Mouse (Mus musculus): ENCODE measurements around the gene Snn. TPM values are rescaled to one million over a fixed set of nuclear protein-coding genes. Genes with fewer than 3 reads are reported as not detected.
A peak's percentile ranks its signal among the peaks of the same experiment; 100 is the strongest.

Gene Snn
- polyA plus RNA-seq, 1 experiment from 2014 or later: 95.9 TPM

DNA sequence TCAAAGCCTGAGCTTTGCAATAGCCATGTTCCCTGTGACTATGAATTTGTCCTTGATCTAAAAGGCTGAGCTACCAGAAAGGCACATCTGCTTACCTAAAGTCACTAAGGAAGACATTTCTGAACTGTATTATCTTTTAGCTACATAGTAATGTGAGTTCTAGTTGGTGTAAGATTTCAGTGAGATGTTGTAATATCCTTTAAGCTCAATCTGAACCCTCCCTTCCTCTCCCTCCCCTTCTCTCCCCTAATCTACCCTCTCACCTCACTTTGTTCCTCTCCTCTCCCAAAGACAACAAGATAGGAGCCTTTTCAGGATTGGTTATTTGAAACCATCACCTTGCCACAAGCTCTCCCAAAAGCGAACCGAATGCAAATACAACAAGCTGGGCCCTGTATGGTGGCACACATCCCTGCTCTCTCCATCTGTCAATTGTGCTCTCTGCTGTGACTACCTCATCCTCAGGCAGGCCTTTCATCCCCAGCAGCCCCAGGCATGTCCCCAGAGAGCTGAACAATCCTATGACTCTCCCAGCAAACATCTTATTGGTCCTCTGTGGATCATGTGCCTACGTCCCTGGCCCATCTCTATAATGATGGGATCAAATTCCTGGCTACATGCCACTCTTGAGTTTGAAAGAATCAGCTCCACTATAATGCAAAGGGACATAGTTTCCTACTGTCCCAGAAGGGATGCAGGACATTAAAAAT is 39.2 kb upstream of the Snn start:
- WGBS: 67% methylated on average over 3 of the region's 3 CpGs
- no peak overlapping the region for H3K27ac ChIP-seq (ENCODE audit: low read depth, low read length)
- ATAC-seq (replicated peaks; ENCODE audit: low FRiP score) (no peak), DNase-seq (ENCODE audit: low spot score) (no peak)
- H3K9ac ChIP-seq (ENCODE audit: low read length): no peak overlapping the region
- H3K27me3 ChIP-seq (ENCODE audit: control insufficient read depth, insufficient read depth, low read length): no peaks in the 10 kb centered on the region
- no peaks in the 10 kb centered on the region for H3K4me1 ChIP-seq (replicated peaks; ENCODE audit: control insufficient read depth, insufficient read depth, low read length)
- no peaks in the 10 kb centered on the region for H3K36me3 ChIP-seq (ENCODE audit: control insufficient read depth, insufficient read depth, low read length)
- H3K4me2 ChIP-seq (ENCODE audit: low read depth, low read length, severe bottlenecking): no peak overlapping the region
- no peaks in the 10 kb centered on the region for H3K9me3 ChIP-seq (ENCODE audit: control insufficient read depth, low read length)
- H3K4me3 ChIP-seq (ENCODE audit: low read depth, low read length): no peak overlapping the region

DNA sequence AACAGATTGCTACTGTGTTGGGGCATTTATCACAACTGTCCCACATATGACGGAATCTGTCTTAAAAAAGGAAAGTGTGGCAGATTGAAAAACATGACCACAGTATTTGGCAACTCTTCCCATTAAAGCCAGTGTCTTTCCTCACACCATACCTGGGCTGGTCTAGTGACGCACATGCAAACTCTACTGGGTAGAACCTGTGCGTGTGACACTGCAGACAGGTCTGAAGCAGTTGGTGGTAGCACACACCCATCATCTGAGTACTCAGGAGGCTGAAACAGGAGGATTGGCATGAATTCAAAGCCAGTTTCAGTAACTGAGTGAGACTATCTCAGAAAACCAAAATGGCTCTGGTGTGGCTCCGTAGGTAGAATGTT is 38.6 kb upstream of the Snn start:
- 92% methylated on average over 4 of the region's 4 CpGs for WGBS
- no peaks in the 10 kb centered on the region for H3K27me3 ChIP-seq (ENCODE audit: control insufficient read depth, insufficient read depth, low read length)
- no peak overlapping the region for H3K4me3 ChIP-seq (ENCODE audit: low read depth, low read length)
- H3K9ac ChIP-seq (ENCODE audit: low read length): no peak overlapping the region
- ATAC-seq (replicated peaks; ENCODE audit: low FRiP score) (no peak), DNase-seq (ENCODE audit: low spot score) (no peak)
- H3K4me2 ChIP-seq (ENCODE audit: low read depth, low read length, severe bottlenecking): no peak overlapping the region
- no peaks in the 10 kb centered on the region for H3K4me1 ChIP-seq (replicated peaks; ENCODE audit: control insufficient read depth, insufficient read depth, low read length)
- H3K27ac ChIP-seq (ENCODE audit: low read depth, low read length): no peak overlapping the region
- H3K36me3 ChIP-seq (ENCODE audit: control insufficient read depth, insufficient read depth, low read length): no peaks in the 10 kb centered on the region
- H3K9me3 ChIP-seq (ENCODE audit: control insufficient read depth, low read length): no peaks in the 10 kb centered on the region

DNA sequence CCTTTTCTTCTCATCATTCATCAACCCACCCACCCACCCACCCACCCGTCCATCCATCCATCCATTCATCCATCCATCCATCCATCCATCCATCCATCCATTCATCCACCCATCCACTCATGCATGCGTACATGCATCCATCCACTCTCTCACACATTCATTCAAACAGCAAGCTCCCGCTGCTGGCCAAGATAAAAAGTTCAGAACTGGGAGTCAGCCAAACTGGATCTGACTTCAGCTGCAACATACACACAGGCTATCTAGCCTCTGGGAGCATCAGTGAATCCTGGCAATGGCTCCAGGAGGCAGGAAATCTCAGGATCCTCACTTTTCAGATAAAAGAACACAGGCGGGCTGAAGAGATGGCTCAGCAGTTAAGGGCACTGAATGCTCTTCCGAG is 37.1 kb upstream of the Snn start:
- Histone ChIP-seq H3K4me3 (ENCODE audit: low read depth, low read length) (no peak overlapping the region), H3K36me3 (ENCODE audit: control insufficient read depth, insufficient read depth, low read length) (no peaks in the 10 kb centered on the region), H3K9ac (ENCODE audit: low read length) (no peak overlapping the region), H3K4me2 (ENCODE audit: low read depth, low read length, severe bottlenecking) (no peak overlapping the region), H3K9me3 (ENCODE audit: control insufficient read depth, low read length) (no peaks in the 10 kb centered on the region), H3K4me1 (replicated peaks; ENCODE audit: control insufficient read depth, insufficient read depth, low read length) (no peaks in the 10 kb centered on the region), H3K27me3 (ENCODE audit: control insufficient read depth, insufficient read depth, low read length) (no peaks in the 10 kb centered on the region), H3K27ac (ENCODE audit: low read depth, low read length) (no peak overlapping the region)
- ATAC-seq (replicated peaks; ENCODE audit: low FRiP score) (no peak), DNase-seq (ENCODE audit: low spot score) (no peak)
- WGBS: 87% methylated on average over 5 of the region's 5 CpGs

DNA sequence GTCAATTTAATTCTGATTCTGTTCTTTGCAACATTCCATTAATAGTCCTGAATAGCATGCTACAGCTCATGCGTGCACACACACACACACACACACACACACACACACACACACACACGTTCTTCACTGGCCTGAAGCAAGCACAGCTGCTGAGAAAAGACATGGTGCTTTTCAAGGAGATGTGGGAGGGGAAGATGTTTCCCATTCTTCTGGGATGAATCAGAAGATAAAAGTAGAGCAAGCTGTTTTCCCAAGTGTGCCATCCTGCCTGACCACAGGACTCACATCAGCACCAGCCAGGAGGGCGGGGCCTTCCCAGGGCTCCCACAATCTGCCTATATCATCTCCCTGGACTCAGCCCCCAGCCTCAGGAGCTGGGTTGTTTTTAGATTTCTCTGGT is 35.9 kb upstream of the Snn start:
- Histone ChIP-seq H3K27me3 (ENCODE audit: control insufficient read depth, insufficient read depth, low read length) (no peaks in the 10 kb centered on the region), H3K4me2 (ENCODE audit: low read depth, low read length, severe bottlenecking) (no peak overlapping the region), H3K27ac (ENCODE audit: low read depth, low read length) (no peak overlapping the region), H3K4me3 (ENCODE audit: low read depth, low read length) (no peak overlapping the region), H3K36me3 (ENCODE audit: control insufficient read depth, insufficient read depth, low read length) (no peaks in the 10 kb centered on the region), H3K4me1 (replicated peaks; ENCODE audit: control insufficient read depth, insufficient read depth, low read length) (no peaks in the 10 kb centered on the region), H3K9me3 (ENCODE audit: control insufficient read depth, low read length) (no peaks in the 10 kb centered on the region), H3K9ac (ENCODE audit: low read length) (no peak overlapping the region)
- DNase-seq (ENCODE audit: low spot score): no peak
- 84% methylated on average over 3 of the region's 3 CpGs for WGBS
- no peak for ATAC-seq (replicated peaks; ENCODE audit: low FRiP score)

DNA sequence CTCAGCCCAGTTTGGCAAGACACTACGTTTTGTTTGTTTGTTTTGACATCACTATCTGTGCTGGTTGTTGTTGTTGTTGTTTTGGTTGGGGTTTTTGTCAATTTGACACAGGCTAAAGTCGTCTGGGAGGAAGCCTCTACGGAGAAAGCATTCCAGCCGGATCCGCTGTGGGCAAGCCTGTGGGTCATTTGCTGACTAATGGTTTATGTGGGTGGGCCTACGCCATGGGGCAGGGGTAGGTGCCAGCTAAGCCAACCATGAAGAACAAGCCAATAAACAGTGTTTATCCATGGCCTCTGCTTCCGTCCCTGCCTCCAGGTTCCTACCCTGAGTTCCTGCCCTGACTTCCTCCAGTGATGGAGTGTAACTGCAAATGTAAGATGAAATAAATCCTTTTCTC is 32.5 kb upstream of the Snn start:
- H3K9ac ChIP-seq (ENCODE audit: low read length): no peak overlapping the region
- DNase-seq (ENCODE audit: low spot score) (no peak), ATAC-seq (replicated peaks; ENCODE audit: low FRiP score) (no peak)
- no peak overlapping the region for H3K4me2 ChIP-seq (ENCODE audit: low read depth, low read length, severe bottlenecking)
- no peaks in the 10 kb centered on the region for H3K4me1 ChIP-seq (replicated peaks; ENCODE audit: control insufficient read depth, insufficient read depth, low read length)
- no peak overlapping the region for H3K4me3 ChIP-seq (ENCODE audit: low read depth, low read length)
- 84% methylated on average over 7 of the region's 7 CpGs for WGBS
- H3K36me3 ChIP-seq (ENCODE audit: control insufficient read depth, insufficient read depth, low read length): no peaks in the 10 kb centered on the region
- no peaks in the 10 kb centered on the region for H3K9me3 ChIP-seq (ENCODE audit: control insufficient read depth, low read length)
- no peaks in the 10 kb centered on the region for H3K27me3 ChIP-seq (ENCODE audit: control insufficient read depth, insufficient read depth, low read length)
- no peak overlapping the region for H3K27ac ChIP-seq (ENCODE audit: low read depth, low read length)

DNA sequence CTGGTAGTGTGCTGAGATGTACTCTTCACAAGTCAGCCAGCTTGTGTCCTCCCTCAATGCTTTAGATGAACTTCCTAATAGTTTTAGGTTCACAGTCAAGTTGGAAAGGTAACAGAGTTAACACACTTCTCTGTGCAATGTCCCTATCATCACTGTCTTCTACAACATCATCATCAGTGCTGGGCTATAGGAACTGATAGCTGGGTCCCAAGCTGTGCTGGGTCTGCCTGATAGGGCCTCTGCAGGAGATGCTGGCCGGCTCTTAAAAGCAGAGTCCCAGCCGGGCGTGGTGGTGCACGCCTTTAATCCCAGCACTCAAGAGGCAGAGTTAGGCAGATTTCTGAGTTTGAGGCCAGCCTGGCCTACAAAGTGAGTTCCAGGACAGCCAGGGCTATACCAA is 29.9 kb upstream of the Snn start:
- no peak overlapping the region for H3K4me2 ChIP-seq (ENCODE audit: low read depth, low read length, severe bottlenecking)
- H3K4me3 ChIP-seq (ENCODE audit: low read depth, low read length): no peak overlapping the region
- H3K4me1 ChIP-seq (replicated peaks; ENCODE audit: control insufficient read depth, insufficient read depth, low read length): no peaks in the 10 kb centered on the region
- 79% methylated on average over 4 of the region's 4 CpGs for WGBS
- no peak overlapping the region for H3K9ac ChIP-seq (ENCODE audit: low read length)
- no peak overlapping the region for H3K27ac ChIP-seq (ENCODE audit: low read depth, low read length)
- DNase-seq (ENCODE audit: low spot score) (no peak), ATAC-seq (replicated peaks; ENCODE audit: low FRiP score) (no peak)
- H3K9me3 ChIP-seq (ENCODE audit: control insufficient read depth, low read length): no peaks in the 10 kb centered on the region
- H3K36me3 ChIP-seq (ENCODE audit: control insufficient read depth, insufficient read depth, low read length): no peaks in the 10 kb centered on the region
- no peaks in the 10 kb centered on the region for H3K27me3 ChIP-seq (ENCODE audit: control insufficient read depth, insufficient read depth, low read length)

DNA sequence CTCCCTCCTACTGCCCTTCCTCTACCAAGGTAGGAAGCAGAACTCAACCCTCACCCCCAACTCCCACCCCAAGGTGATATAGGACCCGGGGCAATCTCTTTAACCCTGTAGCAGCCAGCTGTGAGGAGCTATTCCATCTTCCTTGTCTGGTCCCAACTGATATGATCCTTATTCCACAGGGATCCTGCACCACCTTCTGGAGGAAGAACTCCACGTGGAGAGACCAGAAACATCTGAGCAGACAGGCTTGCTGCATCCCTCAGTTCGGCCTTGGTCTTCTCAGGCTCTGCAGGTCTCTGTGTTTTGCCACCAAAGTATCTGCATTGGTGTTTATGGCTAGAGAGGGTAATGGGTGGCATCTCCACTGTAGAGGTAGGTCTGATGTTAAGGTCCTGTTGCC is 29.4 kb upstream of the Snn start:
- no peak overlapping the region for H3K9ac ChIP-seq (ENCODE audit: low read length)
- H3K4me3 ChIP-seq (ENCODE audit: low read depth, low read length): no peak overlapping the region
- WGBS: 70% methylated on average over 3 of the region's 3 CpGs
- no peaks in the 10 kb centered on the region for H3K9me3 ChIP-seq (ENCODE audit: control insufficient read depth, low read length)
- no peaks in the 10 kb centered on the region for H3K4me1 ChIP-seq (replicated peaks; ENCODE audit: control insufficient read depth, insufficient read depth, low read length)
- H3K4me2 ChIP-seq (ENCODE audit: low read depth, low read length, severe bottlenecking): no peak overlapping the region
- H3K27ac ChIP-seq (ENCODE audit: low read depth, low read length): no peak overlapping the region
- DNase-seq (ENCODE audit: low spot score) (no peak), ATAC-seq (replicated peaks; ENCODE audit: low FRiP score) (no peak)
- H3K36me3 ChIP-seq (ENCODE audit: control insufficient read depth, insufficient read depth, low read length): no peaks in the 10 kb centered on the region
- H3K27me3 ChIP-seq (ENCODE audit: control insufficient read depth, insufficient read depth, low read length): no peaks in the 10 kb centered on the region

DNA sequence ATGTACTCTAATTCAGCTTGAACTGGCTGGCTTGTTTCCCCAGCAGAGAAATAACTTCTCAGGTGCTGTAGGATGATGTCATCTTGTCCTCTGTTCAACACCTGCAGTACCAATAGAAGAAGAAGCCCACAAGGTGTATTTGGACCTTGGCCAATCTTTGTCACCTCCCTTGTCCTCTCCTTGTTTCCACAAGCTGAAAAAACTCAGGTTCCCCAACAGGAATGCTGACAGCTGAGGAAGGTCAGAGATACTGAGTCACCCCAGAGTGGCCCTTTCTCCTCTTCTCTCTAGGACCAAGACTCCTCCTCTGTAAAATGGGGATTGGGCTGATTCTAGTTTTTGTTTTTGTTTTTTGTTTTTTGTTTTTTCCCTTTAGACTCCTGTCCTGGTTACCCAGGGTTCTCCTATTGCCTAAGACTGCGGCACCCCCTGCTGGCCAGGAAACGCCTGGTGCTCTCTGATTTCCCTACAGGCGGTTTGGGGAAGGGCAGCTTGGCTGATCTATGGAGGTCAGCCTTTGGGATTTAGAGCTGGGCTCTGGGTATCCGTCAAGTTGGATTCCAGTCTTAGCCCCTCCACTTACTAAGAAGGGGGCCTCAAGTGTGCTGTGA is 26.4 kb upstream of the Snn start:
- H3K27ac ChIP-seq (ENCODE audit: low read depth, low read length): no peak overlapping the region
- H3K4me1 ChIP-seq (replicated peaks; ENCODE audit: control insufficient read depth, insufficient read depth, low read length): no peaks in the 10 kb centered on the region
- no peaks in the 10 kb centered on the region for H3K36me3 ChIP-seq (ENCODE audit: control insufficient read depth, insufficient read depth, low read length)
- 2% methylated on average over 4 of the region's 4 CpGs for WGBS
- DNase-seq (ENCODE audit: low spot score) (peak; percentile 88), ATAC-seq (replicated peaks; ENCODE audit: low FRiP score) (0 out of 2 replicates have a peak, but pooled peaks have one; percentile 44)
- no peak overlapping the region for H3K4me3 ChIP-seq (ENCODE audit: low read depth, low read length)
- H3K9ac ChIP-seq (ENCODE audit: low read length): no peak overlapping the region
- H3K4me2 ChIP-seq (ENCODE audit: low read depth, low read length, severe bottlenecking): no peak overlapping the region
- H3K27me3 ChIP-seq (ENCODE audit: control insufficient read depth, insufficient read depth, low read length): no peaks in the 10 kb centered on the region
- no peaks in the 10 kb centered on the region for H3K9me3 ChIP-seq (ENCODE audit: control insufficient read depth, low read length)

DNA sequence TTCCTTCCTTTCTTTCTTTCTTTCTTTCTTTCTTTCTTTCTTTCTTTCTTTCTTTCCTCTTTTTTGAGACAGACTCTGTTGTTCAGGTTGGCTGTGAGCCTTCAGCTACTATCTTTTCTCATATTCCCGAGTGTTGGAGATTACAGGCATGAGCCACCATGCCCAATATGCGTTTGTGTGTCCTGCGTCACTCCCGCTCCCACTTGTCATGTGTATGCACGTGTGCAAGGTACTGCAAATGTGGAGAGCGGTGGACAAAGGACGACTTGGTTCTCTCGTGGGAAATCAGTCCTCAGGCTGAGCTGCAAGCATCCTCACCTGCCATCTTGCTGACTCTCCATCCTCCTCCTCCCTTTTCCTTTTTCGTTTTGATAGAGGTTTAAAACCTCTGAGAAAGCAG is 25.5 kb upstream of the Snn start:
- 85% methylated on average over 9 of the region's 9 CpGs for WGBS
- H3K4me3 ChIP-seq (ENCODE audit: low read depth, low read length): no peak overlapping the region
- no peaks in the 10 kb centered on the region for H3K27me3 ChIP-seq (ENCODE audit: control insufficient read depth, insufficient read depth, low read length)
- no peak overlapping the region for H3K4me2 ChIP-seq (ENCODE audit: low read depth, low read length, severe bottlenecking)
- H3K36me3 ChIP-seq (ENCODE audit: control insufficient read depth, insufficient read depth, low read length): no peaks in the 10 kb centered on the region
- ATAC-seq (replicated peaks; ENCODE audit: low FRiP score): no peak
- H3K27ac ChIP-seq (ENCODE audit: low read depth, low read length): no peak overlapping the region
- H3K4me1 ChIP-seq (replicated peaks; ENCODE audit: control insufficient read depth, insufficient read depth, low read length): no peaks in the 10 kb centered on the region
- no peak overlapping the region for H3K9ac ChIP-seq (ENCODE audit: low read length)
- no peaks in the 10 kb centered on the region for H3K9me3 ChIP-seq (ENCODE audit: control insufficient read depth, low read length)
- no peak for DNase-seq (ENCODE audit: low spot score)

Data from forebrain, embryonic 11.5 days (tissue).